Mouse (Mus musculus): Measurements from ENCODE around the gene Htr1a.

GRCm38 (mm10) chr13:105444895-105445281 lies 1.4 kb downstream of the Htr1a start:
- TF ChIP-seq CTCF (IDR thresholded peaks at IDR 0.05) (no peak), EP300 (IDR thresholded peaks at IDR 0.05) (no peak)
